Mouse (Mus musculus): ENCODE data around the gene Bpi. TPM values are rescaled to one million over a fixed set of nuclear protein-coding genes. Genes with fewer than 3 reads are reported as not detected.

Bpi gene
- not detected for polyA plus RNA-seq (2012; fragmentation: generic; extraction: Trizol)

DNA sequence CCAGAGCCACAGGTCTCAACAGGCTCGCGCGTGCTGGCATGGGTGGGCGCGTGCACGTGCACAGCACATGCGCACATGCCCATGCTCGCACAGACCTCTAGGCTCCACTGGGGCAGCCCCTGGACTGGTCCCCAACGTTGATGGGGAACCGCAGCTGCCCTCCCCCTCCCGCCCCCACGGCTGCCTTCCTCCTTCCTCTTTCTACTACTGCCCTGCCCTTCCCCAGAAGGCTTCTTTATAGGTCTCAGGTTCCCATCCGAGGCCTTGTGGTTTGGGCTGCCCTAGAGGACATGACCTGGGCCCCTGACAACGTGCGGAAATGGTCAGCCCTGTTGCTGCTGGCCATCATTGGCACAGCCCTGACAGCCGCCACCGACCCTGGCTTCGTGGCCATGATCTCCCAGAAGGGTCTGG lies at the start of gene Bpi:
Bpi (plus strand) TSS at position 90 of the 414 bp plus-strand sequence.
- H3ac ChIP-seq (ENCODE audit: control insufficient read depth, insufficient read length) = no peak within 1 kb of the TSS
- H3K36me3 ChIP-seq (ENCODE audit: control insufficient read depth, insufficient read depth) = no peaks in the 10 kb centered on the region
- TF ChIP-seq CEBPB (IDR thresholded peaks at IDR 0.05; ENCODE audit: insufficient read depth, poor library complexity, severe bottlenecking) = no peak
- peak in 2 of 3 experiments; percentile 70 to 87 for TF ChIP-seq MYOD1 (IDR thresholded peaks at IDR 0.05; ENCODE audit: control insufficient read depth in 1 of 3, insufficient read length in 2 of 3, low read depth in 2 of 3)
- TF ChIP-seq MYOG (IDR thresholded peaks at IDR 0.05; ENCODE audit: control insufficient read depth in 1 of 3, insufficient read depth in 1 of 3, insufficient read length in 2 of 3, low read depth in 2 of 3) = peak in 2 of 3 experiments; percentile 37 to 48
- H3K27me3 ChIP-seq (ENCODE audit: control insufficient read depth, insufficient read depth, insufficient read length) = peaks cover 6% of the 10 kb centered on the region
- H3K4me3 ChIP-seq = no peak within 1 kb of the TSS
- no peaks in the 10 kb centered on the region for H3K79me2 ChIP-seq (ENCODE audit: control insufficient read depth, insufficient read depth)
- peak within 1 kb of the TSS; percentile 38 for H3K4me2 ChIP-seq (ENCODE audit: low read depth)

- TF ChIP-seq MYOG (IDR thresholded peaks at IDR 0.05; ENCODE audit: control insufficient read depth in 1 of 3, insufficient read depth in 1 of 3, insufficient read length in 2 of 3, low read depth in 2 of 3) (peak; percentile 31 to 91 (median 70)), REST (IDR thresholded peaks at IDR 0.05; ENCODE audit: insufficient read depth, insufficient read length) (no peak), USF1 (IDR thresholded peaks at IDR 0.05; ENCODE audit: low read depth) (peak; percentile 84), POLR2A (IDR thresholded peaks at IDR 0.05; ENCODE audit: insufficient read length, low read depth) (no peak), POLR2AphosphoS2 (IDR thresholded peaks at IDR 0.05; ENCODE audit: insufficient read length, low read depth) (no peak), E2F4 (IDR thresholded peaks at IDR 0.05; ENCODE audit: insufficient read depth) (no peak), SRF (IDR thresholded peaks at IDR 0.05; ENCODE audit: control insufficient read depth, insufficient read length, low read depth) (no peak), TCF3 (IDR thresholded peaks at IDR 0.05; ENCODE audit: insufficient read length, low read depth) (no peak), MAX (IDR thresholded peaks at IDR 0.05; ENCODE audit: low read depth) (no peak), TCF12 (IDR thresholded peaks at IDR 0.05; ENCODE audit: insufficient read depth, poor library complexity, severe bottlenecking) (no peak), MYOD1 (IDR thresholded peaks at IDR 0.05; ENCODE audit: control insufficient read depth in 1 of 3, insufficient read length in 2 of 3, low read depth in 2 of 3) (peak in 2 of 3 experiments; percentile 79 to 80), CEBPB (IDR thresholded peaks at IDR 0.05; ENCODE audit: insufficient read depth, poor library complexity, severe bottlenecking) (no peak)
- Histone ChIP-seq H3K27me3 (ENCODE audit: control insufficient read depth, insufficient read depth, insufficient read length) (peaks cover 18% of the 10 kb centered on the region), H3K4me2 (ENCODE audit: low read depth) (peak overlapping the region; percentile 1), H3ac (ENCODE audit: control insufficient read depth, insufficient read length) (no peak overlapping the region), H3K36me3 (ENCODE audit: control insufficient read depth, insufficient read depth) (no peaks in the 10 kb centered on the region), H3K4me3 (no peak overlapping the region), H3K79me2 (ENCODE audit: control insufficient read depth, insufficient read depth) (no peaks in the 10 kb centered on the region)
These were observed 48.1 kb upstream of the Bpi start for GRCm38 (mm10) chr2:158209776-158210175.

GRCm38 (mm10) chr2:158210503-158210902 lies 47.4 kb upstream of the Bpi start:
- no peak overlapping the region for H3K4me3 ChIP-seq
- no peaks in the 10 kb centered on the region for H3K79me2 ChIP-seq (ENCODE audit: control insufficient read depth, insufficient read depth)
- peaks cover 12% of the 10 kb centered on the region for H3K27me3 ChIP-seq (ENCODE audit: control insufficient read depth, insufficient read depth, insufficient read length)
- TF ChIP-seq MAX (IDR thresholded peaks at IDR 0.05; ENCODE audit: low read depth) (no peak), SRF (IDR thresholded peaks at IDR 0.05; ENCODE audit: control insufficient read depth, insufficient read length, low read depth) (no peak), MYOG (IDR thresholded peaks at IDR 0.05; ENCODE audit: control insufficient read depth in 1 of 3, insufficient read depth in 1 of 3, insufficient read length in 2 of 3, low read depth in 2 of 3) (no peak), POLR2AphosphoS2 (IDR thresholded peaks at IDR 0.05; ENCODE audit: insufficient read length, low read depth) (no peak), CEBPB (IDR thresholded peaks at IDR 0.05; ENCODE audit: insufficient read depth, poor library complexity, severe bottlenecking) (no peak), USF1 (IDR thresholded peaks at IDR 0.05; ENCODE audit: low read depth) (no peak), POLR2A (IDR thresholded peaks at IDR 0.05; ENCODE audit: insufficient read length, low read depth) (no peak), TCF12 (IDR thresholded peaks at IDR 0.05; ENCODE audit: insufficient read depth, poor library complexity, severe bottlenecking) (no peak), E2F4 (IDR thresholded peaks at IDR 0.05; ENCODE audit: insufficient read depth) (no peak), TCF3 (IDR thresholded peaks at IDR 0.05; ENCODE audit: insufficient read length, low read depth) (no peak), MYOD1 (IDR thresholded peaks at IDR 0.05; ENCODE audit: control insufficient read depth in 1 of 3, insufficient read length in 2 of 3, low read depth in 2 of 3) (no peak), REST (IDR thresholded peaks at IDR 0.05; ENCODE audit: insufficient read depth, insufficient read length) (no peak)
- H3K4me2 ChIP-seq (ENCODE audit: low read depth) = no peak overlapping the region
- H3ac ChIP-seq (ENCODE audit: control insufficient read depth, insufficient read length) = no peak overlapping the region
- H3K36me3 ChIP-seq (ENCODE audit: control insufficient read depth, insufficient read depth) = no peaks in the 10 kb centered on the region

DNA sequence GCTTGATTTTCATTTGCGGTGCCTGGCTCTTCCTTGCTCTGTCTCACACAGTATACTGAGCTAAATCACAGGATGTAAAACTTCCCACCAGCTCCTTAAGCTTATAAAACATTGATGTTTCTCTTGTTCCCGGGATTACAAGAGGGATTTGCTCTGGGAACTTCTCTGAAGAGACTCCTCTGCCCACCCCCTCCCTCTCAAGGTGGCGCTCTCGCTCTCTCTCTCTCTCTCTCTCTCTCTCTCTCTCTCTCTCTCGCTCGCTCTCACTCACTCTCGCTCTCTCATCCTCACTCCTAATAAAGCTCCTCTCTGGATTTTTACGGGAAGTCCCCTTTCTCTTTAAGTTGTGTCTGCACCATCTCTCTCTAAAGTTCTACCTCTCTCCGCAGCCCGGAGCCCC lies 46.9 kb upstream of the Bpi start:
- Histone ChIP-seq H3K4me3 (no peak overlapping the region), H3K4me2 (ENCODE audit: low read depth) (no peak overlapping the region), H3K27me3 (ENCODE audit: control insufficient read depth, insufficient read depth, insufficient read length) (peaks cover 9% of the 10 kb centered on the region), H3K36me3 (ENCODE audit: control insufficient read depth, insufficient read depth) (no peaks in the 10 kb centered on the region), H3ac (ENCODE audit: control insufficient read depth, insufficient read length) (no peak overlapping the region), H3K79me2 (ENCODE audit: control insufficient read depth, insufficient read depth) (no peaks in the 10 kb centered on the region)
- TF ChIP-seq POLR2A (IDR thresholded peaks at IDR 0.05; ENCODE audit: insufficient read length, low read depth) (no peak), REST (IDR thresholded peaks at IDR 0.05; ENCODE audit: insufficient read depth, insufficient read length) (no peak), TCF12 (IDR thresholded peaks at IDR 0.05; ENCODE audit: insufficient read depth, poor library complexity, severe bottlenecking) (no peak), POLR2AphosphoS2 (IDR thresholded peaks at IDR 0.05; ENCODE audit: insufficient read length, low read depth) (no peak), USF1 (IDR thresholded peaks at IDR 0.05; ENCODE audit: low read depth) (no peak), SRF (IDR thresholded peaks at IDR 0.05; ENCODE audit: control insufficient read depth, insufficient read length, low read depth) (no peak), MYOG (IDR thresholded peaks at IDR 0.05; ENCODE audit: control insufficient read depth in 1 of 3, insufficient read depth in 1 of 3, insufficient read length in 2 of 3, low read depth in 2 of 3) (no peak), MYOD1 (IDR thresholded peaks at IDR 0.05; ENCODE audit: control insufficient read depth in 1 of 3, insufficient read length in 2 of 3, low read depth in 2 of 3) (no peak), E2F4 (IDR thresholded peaks at IDR 0.05; ENCODE audit: insufficient read depth) (no peak), MAX (IDR thresholded peaks at IDR 0.05; ENCODE audit: low read depth) (no peak), CEBPB (IDR thresholded peaks at IDR 0.05; ENCODE audit: insufficient read depth, poor library complexity, severe bottlenecking) (no peak), TCF3 (IDR thresholded peaks at IDR 0.05; ENCODE audit: insufficient read length, low read depth) (no peak)
